Mouse (Mus musculus): ENCODE data around the gene Cfap157. TPM values are rescaled to one million over a fixed set of nuclear protein-coding genes. Genes with fewer than 3 reads are reported as not detected.

The Cfap157 gene
- polyA plus RNA-seq, 1 experiment from 2014 or later, result not detected

DNA sequence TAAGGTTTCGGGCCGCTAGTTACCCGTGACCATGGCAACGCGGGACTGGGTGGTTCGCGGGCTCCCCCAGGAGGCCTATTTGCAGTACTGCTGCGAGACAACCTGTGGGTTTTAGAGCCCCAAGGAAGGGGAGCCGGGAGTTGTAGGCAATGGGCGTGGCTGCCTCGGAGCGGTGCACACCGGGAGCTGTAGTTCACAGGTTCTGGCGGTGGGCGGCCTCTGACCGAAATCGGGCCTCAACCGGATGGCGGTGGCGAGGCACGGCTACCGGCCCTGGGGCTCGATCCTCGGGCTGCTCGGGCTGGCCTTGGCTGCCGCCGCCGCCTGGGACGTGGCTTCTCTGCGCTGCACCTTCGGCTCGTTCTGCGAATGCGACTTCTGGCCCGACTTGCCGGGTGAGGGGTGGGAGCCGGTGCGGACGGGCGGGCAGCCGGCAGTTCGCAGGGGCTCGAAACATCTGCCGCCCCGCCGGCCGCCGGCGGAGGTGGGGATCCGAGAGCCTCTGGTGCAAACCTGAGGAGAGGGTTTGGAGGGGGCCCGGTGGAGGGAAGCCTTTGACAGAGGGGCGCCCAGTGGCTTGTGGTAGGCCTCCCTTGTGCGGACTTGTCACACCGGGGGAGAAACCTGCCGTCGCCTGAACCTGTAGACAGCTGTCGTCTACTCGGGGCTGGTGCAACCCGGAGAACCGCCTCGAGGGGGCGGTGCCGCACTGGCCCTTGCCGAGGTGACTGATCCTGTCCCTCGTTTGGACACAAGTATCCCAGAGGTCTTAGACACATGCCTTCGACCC, 27.0 kb downstream of the Cfap157 start, which contains the start of gene Tor2a:
Gene Tor2a (plus strand): TSS at position 179 of the 790 bp plus-strand sequence.
- under 1% methylated on average over 64 of the region's 66 CpGs for WGBS (ENCODE audit: insufficient replicate concordance)
- DNase-seq (peak; percentile 96), ATAC-seq (peak; percentile 93)
- Histone ChIP-seq H3K27ac (ENCODE audit: low read depth) (peak within 1 kb of the TSS; percentile 91), H3K36me3 (replicated peaks; ENCODE audit: insufficient read depth, low read length) (peaks cover 33% of the 10 kb centered on the region), H3K4me3 (ENCODE audit: low read depth, low read length) (peak within 1 kb of the TSS; percentile 64), H3K9ac (replicated peaks) (peak within 1 kb of the TSS; percentile 84), H3K27me3 (ENCODE audit: insufficient read depth, low read length) (no peaks in the 10 kb centered on the region), H3K9me3 (ENCODE audit: low read length) (no peaks in the 10 kb centered on the region), H3K4me2 (ENCODE audit: low read depth, low read length) (peak within 1 kb of the TSS; percentile 89), H3K4me1 (ENCODE audit: insufficient read depth) (no peaks in the 10 kb centered on the region; the same call in 1 of the 2 replicates)
- peak; percentile 96 for TF ChIP-seq CTCF (IDR thresholded peaks at IDR 0.05; ENCODE audit: low read depth)
- TF ChIP-seq EP300 (IDR thresholded peaks at IDR 0.05; ENCODE audit: low read depth), result no peak

- H3K4me1 ChIP-seq (ENCODE audit: insufficient read depth), result no peaks in the 10 kb centered on the region; the same call in 1 of the 2 replicates
- ATAC-seq, result no peak
- H3K4me2 ChIP-seq (ENCODE audit: low read depth, low read length), result peak overlapping the region; percentile 89
- TF ChIP-seq EP300 (IDR thresholded peaks at IDR 0.05; ENCODE audit: low read depth) (no peak), CTCF (IDR thresholded peaks at IDR 0.05; ENCODE audit: low read depth) (no peak)
- H3K9me3 ChIP-seq (ENCODE audit: low read length), result no peaks in the 10 kb centered on the region
- H3K9ac ChIP-seq (replicated peaks), result no peak overlapping the region
- no peaks in the 10 kb centered on the region for H3K27me3 ChIP-seq (ENCODE audit: insufficient read depth, low read length)
- WGBS (ENCODE audit: insufficient replicate concordance), result 33% methylated on average over 6 of the region's 6 CpGs
- no peak for DNase-seq
- peaks cover 38% of the 10 kb centered on the region for H3K36me3 ChIP-seq (replicated peaks; ENCODE audit: insufficient read depth, low read length)
- no peak overlapping the region for H3K27ac ChIP-seq (ENCODE audit: low read depth)
- H3K4me3 ChIP-seq (ENCODE audit: low read depth, low read length), result no peak overlapping the region
These were observed 27.6 kb downstream of the Cfap157 start for GRCm38 (mm10) chr2:32756674-32757055.

DNA sequence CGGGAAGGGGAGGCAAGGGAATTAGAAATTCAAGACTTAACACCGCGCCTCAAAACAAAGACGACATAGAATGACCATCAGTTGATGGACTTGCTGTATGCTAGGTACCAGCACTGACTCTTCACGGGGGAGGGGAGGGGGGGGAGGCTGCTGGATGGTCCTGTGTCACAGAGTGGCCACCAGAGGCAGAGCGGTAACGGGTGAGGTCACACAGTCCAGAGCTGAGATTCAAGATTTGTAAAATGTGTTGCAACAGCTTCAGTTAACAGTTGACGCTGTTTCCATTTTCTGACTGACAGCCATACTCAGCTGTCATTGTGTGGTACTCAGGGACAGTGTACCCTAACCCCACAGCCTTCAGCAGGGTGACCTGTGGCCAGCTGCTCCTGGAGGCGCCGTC, 32.0 kb downstream of the Cfap157 start:
- H3K27me3 ChIP-seq (ENCODE audit: insufficient read depth, low read length), result no peaks in the 10 kb centered on the region
- peak; percentile 41 for ATAC-seq
- peak overlapping the region; percentile 31; the same call in 1 of the 2 replicates for H3K4me3 ChIP-seq (ENCODE audit: low read depth, low read length)
- 64% methylated on average over 10 of the region's 10 CpGs for WGBS (ENCODE audit: insufficient replicate concordance)
- TF ChIP-seq EP300 (IDR thresholded peaks at IDR 0.05; ENCODE audit: low read depth) (no peak), CTCF (IDR thresholded peaks at IDR 0.05; ENCODE audit: low read depth) (peak; percentile 48)
- peaks cover 42% of the 10 kb centered on the region for H3K36me3 ChIP-seq (replicated peaks; ENCODE audit: insufficient read depth, low read length)
- H3K4me1 ChIP-seq (ENCODE audit: insufficient read depth), result no peaks in the 10 kb centered on the region; the same call in 1 of the 2 replicates
- H3K4me2 ChIP-seq (ENCODE audit: low read depth, low read length), result peak overlapping the region; percentile 63
- no peaks in the 10 kb centered on the region for H3K9me3 ChIP-seq (ENCODE audit: low read length)
- peak; percentile 66 for DNase-seq
- H3K9ac ChIP-seq (replicated peaks), result no peak overlapping the region
- no peak overlapping the region for H3K27ac ChIP-seq (ENCODE audit: low read depth)

- Histone ChIP-seq H3K4me3 (ENCODE audit: low read depth, low read length) (peak overlapping the region; percentile 31), H3K9ac (replicated peaks) (no peak overlapping the region), H3K27ac (ENCODE audit: low read depth) (peak overlapping the region; percentile 70; the same call in 1 of the 2 replicates), H3K4me2 (ENCODE audit: low read depth, low read length) (peak overlapping the region; percentile 63), H3K9me3 (ENCODE audit: low read length) (no peaks in the 10 kb centered on the region), H3K4me1 (ENCODE audit: insufficient read depth) (no peaks in the 10 kb centered on the region; the same call in 1 of the 2 replicates), H3K36me3 (replicated peaks; ENCODE audit: insufficient read depth, low read length) (peaks cover 47% of the 10 kb centered on the region), H3K27me3 (ENCODE audit: insufficient read depth, low read length) (no peaks in the 10 kb centered on the region)
- ATAC-seq (peak; percentile 22; the same call in 1 of the 2 replicates), DNase-seq (no peak)
- TF ChIP-seq EP300 (IDR thresholded peaks at IDR 0.05; ENCODE audit: low read depth) (no peak), CTCF (IDR thresholded peaks at IDR 0.05; ENCODE audit: low read depth) (no peak)
- 59% methylated on average over 9 of the region's 10 CpGs for WGBS (ENCODE audit: insufficient replicate concordance)
These were observed 32.6 kb downstream of the Cfap157 start for GRCm38 (mm10) chr2:32751665-32752033.

- TF ChIP-seq CTCF (IDR thresholded peaks at IDR 0.05; ENCODE audit: low read depth) (no peak), EP300 (IDR thresholded peaks at IDR 0.05; ENCODE audit: low read depth) (no peak)
- Histone ChIP-seq H3K27me3 (ENCODE audit: insufficient read depth, low read length) (no peaks in the 10 kb centered on the region), H3K9me3 (ENCODE audit: low read length) (no peaks in the 10 kb centered on the region), H3K36me3 (replicated peaks; ENCODE audit: insufficient read depth, low read length) (peaks cover 52% of the 10 kb centered on the region), H3K4me3 (ENCODE audit: low read depth, low read length) (peak overlapping the region; percentile 31), H3K27ac (ENCODE audit: low read depth) (peak overlapping the region; percentile 70), H3K4me2 (ENCODE audit: low read depth, low read length) (peak overlapping the region; percentile 63), H3K4me1 (ENCODE audit: insufficient read depth) (no peaks in the 10 kb centered on the region; the same call in 1 of the 2 replicates), H3K9ac (replicated peaks) (no peak overlapping the region)
- DNase-seq, result peak; percentile 73
- WGBS (ENCODE audit: insufficient replicate concordance), result 58% methylated on average over 31 of the region's 31 CpGs
- peak; percentile 92 for ATAC-seq
These were observed 33.2 kb downstream of the Cfap157 start for GRCm38 (mm10) chr2:32750887-32751664.

GRCm38 (mm10) chr2:32750199-32750598, 34.0 kb downstream of the Cfap157 start:
- TF ChIP-seq CTCF (IDR thresholded peaks at IDR 0.05; ENCODE audit: low read depth), result peak; percentile 39; the same call in 1 of the 2 replicates
- no peak for TF ChIP-seq EP300 (IDR thresholded peaks at IDR 0.05; ENCODE audit: low read depth)
- Histone ChIP-seq H3K27me3 (ENCODE audit: insufficient read depth, low read length) (no peaks in the 10 kb centered on the region), H3K4me1 (ENCODE audit: insufficient read depth) (no peaks in the 10 kb centered on the region; the same call in 1 of the 2 replicates), H3K4me2 (ENCODE audit: low read depth, low read length) (no peak overlapping the region), H3K9me3 (ENCODE audit: low read length) (no peaks in the 10 kb centered on the region), H3K4me3 (ENCODE audit: low read depth, low read length) (no peak overlapping the region), H3K36me3 (replicated peaks; ENCODE audit: insufficient read depth, low read length) (peaks cover 55% of the 10 kb centered on the region), H3K27ac (ENCODE audit: low read depth) (no peak overlapping the region), H3K9ac (replicated peaks) (no peak overlapping the region)
- no peak for DNase-seq
- ATAC-seq, result no peak
- WGBS (ENCODE audit: insufficient replicate concordance), result 69% methylated on average over 7 of the region's 7 CpGs

All from liver, postnatal 0 days (tissue).